ENCODE assay signal across 9 mouse cellular contexts in the genomic region with DNA sequence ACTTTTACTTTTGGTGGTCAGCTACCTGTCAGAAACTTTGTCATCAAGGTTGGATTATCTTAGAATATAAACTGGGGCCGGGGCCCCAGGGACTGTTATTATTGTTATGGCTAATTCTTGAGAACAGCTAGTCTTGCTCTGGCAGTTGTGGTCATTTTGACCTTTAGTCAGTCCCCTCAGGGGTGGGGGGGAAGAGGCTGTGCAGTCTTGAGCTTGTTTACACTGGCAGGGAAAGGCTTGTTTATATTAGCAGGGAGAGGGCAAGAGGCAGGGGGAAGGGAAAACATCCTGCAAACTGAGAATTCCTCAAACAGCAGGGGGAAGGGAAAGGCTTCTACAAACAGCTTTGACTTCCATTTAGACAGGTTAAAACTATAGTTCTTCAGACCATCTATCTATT.
DNase-seq lines count a peak whose midpoint lies in the region; ATAC-seq and TF ChIP-seq lines count a peak whose summit lies in the region.
"Had no signal": no experiment of that assay in that cellular context is flagged by ENCODE, and none has a peak within 500 bp of the region (broad histone marks: within the 10 kb centered on the region; RNA-seq: fewer than 3 reads in every experiment).

No protein-coding gene starts in this region.

- H3K4me1 ChIP-seq in kidney, adult 2 months (ENCODE audit: control insufficient read depth, insufficient read depth, low read length): no peaks in the 10 kb centered on the region
- H3K4me1 ChIP-seq in liver, embryonic 11.5 days (replicated peaks; ENCODE audit: control insufficient read depth, insufficient read depth, low read length): no peaks in the 10 kb centered on the region
- H3K4me1 ChIP-seq in stomach, postnatal 0 days (replicated peaks; ENCODE audit: control insufficient read depth, insufficient read depth): no peaks in the 10 kb centered on the region
- H3K4me1 ChIP-seq: hindbrain, embryonic 15.5 days had no signal

- TF ChIP-seq POLR2A in kidney, adult 2 months (IDR thresholded peaks at IDR 0.05; ENCODE audit: low read depth, low read length): no peak

- H3K4me2 ChIP-seq in liver, embryonic 11.5 days: no peak overlapping the region
- no peak overlapping the region for H3K4me2 ChIP-seq in stomach, postnatal 0 days (replicated peaks; ENCODE audit: low read depth)
- H3K4me2 ChIP-seq: hindbrain, embryonic 15.5 days had no signal

- no peak for TF ChIP-seq CTCF in kidney, adult 2 months (conservative IDR thresholded peaks at IDR 0.05; ENCODE audit: insufficient read depth, insufficient read length, low read depth, low read length)
- no peak for TF ChIP-seq CTCF in stomach, postnatal 0 days (IDR thresholded peaks at IDR 0.05; ENCODE audit: low read depth)

- ATAC-seq in liver, embryonic 11.5 days (replicated peaks; ENCODE audit: low FRiP score): no peak
- no peak for ATAC-seq in stomach, postnatal 0 days (ENCODE audit: low FRiP score, low TSS enrichment)
- no peak for ATAC-seq in erythroid progenitor cell, adult 5-6 weeks (replicated peaks; ENCODE audit: low FRiP score, poor library complexity, severe bottlenecking)
- ATAC-seq: forebrain, postnatal 0 days had no signal

- peak; percentile 63 for DNase-seq in ovary, adult 18-20 months (ENCODE audit: low spot score)
- DNase-seq in ovary, postnatal 10 days (ENCODE audit: low spot score): no peak
- peak; percentile 45 for DNase-seq in kidney, adult 2 months
- peak; percentile 32 for DNase-seq in liver, embryonic 11.5 days (ENCODE audit: low spot score)
- DNase-seq in yolk sac, embryonic 10.5 days (ENCODE audit: low spot score): peak; percentile 73
- no peak for DNase-seq in stomach, postnatal 0 days (ENCODE audit: low spot score)
- DNase-seq: forebrain, postnatal 0 days had no signal

- H3K9ac ChIP-seq in liver, embryonic 11.5 days (ENCODE audit: low read depth, low read length): no peak overlapping the region
- no peak overlapping the region for H3K9ac ChIP-seq in stomach, postnatal 0 days (ENCODE audit: low read length)
- H3K9ac ChIP-seq: forebrain, postnatal 0 days; hindbrain, embryonic 15.5 days had no signal

- 18% methylated on average over 1 of the region's 1 CpGs for WGBS in kidney, adult 2 months
- WGBS in liver, embryonic 11.5 days: 52% methylated on average over 1 of the region's 1 CpGs
- 13% methylated on average over 1 of the region's 1 CpGs for WGBS in stomach, postnatal 0 days

- H3K27ac ChIP-seq in kidney, adult 2 months (ENCODE audit: insufficient read depth, low read depth, low read length): no peak overlapping the region
- H3K27ac ChIP-seq in liver, embryonic 11.5 days (ENCODE audit: low read depth, low read length): no peak overlapping the region
- H3K27ac ChIP-seq in stomach, postnatal 0 days (replicated peaks): no peak overlapping the region
- H3K27ac ChIP-seq: hindbrain, embryonic 15.5 days had no signal

- no peaks in the 10 kb centered on the region for H3K36me3 ChIP-seq in kidney, adult 2 months (ENCODE audit: control insufficient read depth, insufficient read depth, low read length)
- no peaks in the 10 kb centered on the region for H3K36me3 ChIP-seq in liver, embryonic 11.5 days (ENCODE audit: control insufficient read depth, insufficient read depth, low read length)
- H3K36me3 ChIP-seq in stomach, postnatal 0 days (ENCODE audit: control insufficient read depth, insufficient read depth, low read length): no peaks in the 10 kb centered on the region
- H3K36me3 ChIP-seq: hindbrain, embryonic 15.5 days had no signal

- no peak overlapping the region for H3K4me3 ChIP-seq in kidney, adult 2 months (ENCODE audit: insufficient read depth, low read depth, low read length)
- H3K4me3 ChIP-seq in liver, embryonic 11.5 days (ENCODE audit: low read depth, low read length): no peak overlapping the region
- H3K4me3 ChIP-seq in stomach, postnatal 0 days (ENCODE audit: low read depth, low read length): no peak overlapping the region
- H3K4me3 ChIP-seq: hindbrain, embryonic 15.5 days had no signal

- no peaks in the 10 kb centered on the region for H3K27me3 ChIP-seq in kidney, adult 2 months (replicated peaks; ENCODE audit: control insufficient read depth, insufficient read depth, low read length)
- no peaks in the 10 kb centered on the region for H3K27me3 ChIP-seq in liver, embryonic 11.5 days (replicated peaks; ENCODE audit: control insufficient read depth, insufficient read depth, low read length)
- no peaks in the 10 kb centered on the region for H3K27me3 ChIP-seq in stomach, postnatal 0 days (ENCODE audit: control insufficient read depth, insufficient read depth, low read length)
- H3K27me3 ChIP-seq: hindbrain, embryonic 15.5 days had no signal

- no peak for TF ChIP-seq EP300 in stomach, postnatal 0 days (optimal IDR thresholded peaks at IDR 0.05)

- no peaks in the 10 kb centered on the region for H3K9me3 ChIP-seq in liver, embryonic 11.5 days (ENCODE audit: control insufficient read depth, low read length)
- H3K9me3 ChIP-seq in stomach, postnatal 0 days (ENCODE audit: control insufficient read depth, low read length): no peaks in the 10 kb centered on the region
- H3K9me3 ChIP-seq: hindbrain, embryonic 15.5 days had no signal

Comparison
In these comparisons a context has a peak if more than half of its experiments do, and no peak if none do; other contexts are left out.
1. DNase-seq: peak in ovary, adult 18-20 months (single experiment), kidney, adult 2 months (single experiment), liver, embryonic 11.5 days (single experiment) and yolk sac, embryonic 10.5 days (single experiment); none in ovary, postnatal 10 days (single experiment) and stomach, postnatal 0 days (single experiment).